ENCODE assay signal across 17 mouse cellular contexts in the genomic region with DNA sequence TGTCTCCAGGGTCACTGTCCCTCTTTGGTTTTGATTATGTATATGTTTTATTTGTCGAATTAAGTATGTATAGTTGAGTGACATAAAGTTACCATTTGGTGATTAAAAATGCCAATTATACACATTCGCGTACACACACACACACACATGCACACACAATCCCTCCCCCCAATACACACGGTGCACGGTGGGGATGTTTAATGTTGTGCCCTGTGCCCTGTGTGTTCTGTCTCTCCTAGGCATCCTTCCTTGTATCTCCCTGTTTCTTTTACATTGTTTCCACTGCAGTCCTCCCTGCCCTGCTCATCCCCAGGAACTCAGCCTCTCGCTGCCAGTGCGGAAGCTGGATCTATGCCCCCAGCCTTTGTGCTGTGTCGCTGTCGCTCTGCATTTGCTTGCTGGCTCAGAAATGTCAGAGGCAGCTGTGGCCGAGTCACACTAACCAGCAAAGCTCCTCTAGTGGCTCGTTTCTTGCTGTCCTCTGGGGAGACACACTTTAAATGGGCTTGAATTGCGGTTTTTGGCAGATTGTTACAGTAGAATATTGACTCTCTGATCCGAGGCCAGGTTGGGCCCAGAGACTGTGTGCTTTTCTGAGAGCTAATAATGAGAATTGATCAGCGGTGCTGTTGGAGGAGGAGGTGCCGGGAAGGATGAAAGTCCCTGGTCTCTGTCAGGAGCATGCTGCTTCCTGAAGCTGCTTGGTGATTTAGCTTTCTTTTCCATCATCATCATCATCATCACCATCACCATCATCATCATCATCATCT. TPM values are rescaled to one million over a fixed set of nuclear protein-coding genes. Genes with fewer than 3 reads are reported as not detected.
DNase-seq lines count a peak whose midpoint lies in the region; ATAC-seq and TF ChIP-seq lines count a peak whose summit lies in the region.
"Had no signal": no experiment of that assay in that cellular context is flagged by ENCODE, and none has a peak within 500 bp of the region (broad histone marks: within the 10 kb centered on the region; RNA-seq: fewer than 3 reads in every experiment).

No protein-coding gene starts in this region.

- TF ChIP-seq CTCF in liver, adult 2 months (IDR thresholded peaks at IDR 0.05; ENCODE audit: low read depth, low read length) = no peak

- WGBS in embryonic facial prominence, embryonic 14.5 days = 54% methylated on average over 15 of the region's 15 CpGs
- 65% methylated on average over 15 of the region's 15 CpGs for WGBS in embryonic facial prominence, embryonic 10.5 days
- 51% methylated on average over 15 of the region's 15 CpGs for WGBS in liver, adult 2 months
- WGBS in liver, embryonic 12.5 days (ENCODE audit: insufficient replicate concordance) = 59% methylated on average over 15 of the region's 15 CpGs

- H3K27me3 ChIP-seq in embryonic facial prominence, embryonic 14.5 days (replicated peaks; ENCODE audit: control insufficient read depth, insufficient read depth, low read length) = no peaks in the 10 kb centered on the region
- no peaks in the 10 kb centered on the region for H3K27me3 ChIP-seq in embryonic facial prominence, embryonic 10.5 days (replicated peaks; ENCODE audit: low read depth, poor library complexity, severe bottlenecking)
- no peaks in the 10 kb centered on the region; the same call in 1 of the 2 replicates for H3K27me3 ChIP-seq in liver, adult 2 months (ENCODE audit: control insufficient read depth, insufficient read depth, low read length)
- no peaks in the 10 kb centered on the region for H3K27me3 ChIP-seq in liver, embryonic 12.5 days (replicated peaks)

- H3K4me3 ChIP-seq in embryonic facial prominence, embryonic 14.5 days (ENCODE audit: low read depth, low read length) = no peak overlapping the region
- no peak overlapping the region for H3K4me3 ChIP-seq in embryonic facial prominence, embryonic 10.5 days
- no peak overlapping the region for H3K4me3 ChIP-seq in liver, adult 2 months (ENCODE audit: insufficient read depth, low read depth, low read length)
- no peak overlapping the region for H3K4me3 ChIP-seq in liver, embryonic 12.5 days

- DNase-seq in embryonic facial prominence, embryonic 14.5 days (ENCODE audit: low spot score) = peak; percentile 30
- no peak for DNase-seq in embryonic facial prominence, embryonic 10.5 days (ENCODE audit: low spot score)
- peak; percentile 2 for DNase-seq in liver, adult 2 months (ENCODE audit: extremely low read depth, low read depth, low spot score)
- DNase-seq in layer of hippocampus, postnatal 36 days = peak; percentile 7 to 22
- peak; percentile 70 for DNase-seq in retina, embryonic 14.5 days (ENCODE audit: low spot score)
- no peak for DNase-seq in thymus, adult 18-20 months
- no peak for DNase-seq in heart, adult 18-20 months
- DNase-seq: adrenal gland, postnatal 36 days; cerebellum, adult 11-12 months; kidney, postnatal 14 days; lung, postnatal 36 days; thymus, adult 2 months had no signal

- no peak for TF ChIP-seq POLR2A in liver, adult 2 months (IDR thresholded peaks at IDR 0.05; ENCODE audit: extremely low read depth, insufficient read depth, low read length)

- H3K4me1 ChIP-seq in embryonic facial prominence, embryonic 14.5 days (ENCODE audit: control insufficient read depth, insufficient read depth, low read length) = no peaks in the 10 kb centered on the region
- H3K4me1 ChIP-seq in embryonic facial prominence, embryonic 10.5 days = no peaks in the 10 kb centered on the region
- H3K4me1 ChIP-seq in liver, adult 2 months (ENCODE audit: control insufficient read depth, insufficient read depth, low read length) = no peaks in the 10 kb centered on the region
- no peaks in the 10 kb centered on the region for H3K4me1 ChIP-seq in liver, embryonic 12.5 days

- H3K4me2 ChIP-seq in embryonic facial prominence, embryonic 14.5 days (ENCODE audit: low read depth, low read length) = no peak overlapping the region
- H3K4me2 ChIP-seq in liver, embryonic 12.5 days = no peak overlapping the region

- no peaks in the 10 kb centered on the region for H3K36me3 ChIP-seq in embryonic facial prominence, embryonic 14.5 days (ENCODE audit: control insufficient read depth, insufficient read depth, low read length)
- no peaks in the 10 kb centered on the region for H3K36me3 ChIP-seq in embryonic facial prominence, embryonic 10.5 days (replicated peaks)
- H3K36me3 ChIP-seq in liver, adult 2 months (ENCODE audit: control insufficient read depth, insufficient read depth, low read length) = no peaks in the 10 kb centered on the region
- H3K36me3 ChIP-seq in liver, embryonic 12.5 days = no peaks in the 10 kb centered on the region

- no peak overlapping the region for H3K9ac ChIP-seq in embryonic facial prominence, embryonic 14.5 days (ENCODE audit: low read depth, low read length)
- no peak overlapping the region for H3K9ac ChIP-seq in liver, adult 2 months (ENCODE audit: low read depth, low read length)
- H3K9ac ChIP-seq in liver, embryonic 12.5 days = no peak overlapping the region
- H3K9ac ChIP-seq: liver, embryonic 14.5 days had no signal

- no peaks in the 10 kb centered on the region for H3K79me2 ChIP-seq in liver, adult 2 months (ENCODE audit: control insufficient read depth, insufficient read depth, low read length)

- ATAC-seq in embryonic facial prominence, embryonic 14.5 days (ENCODE audit: low read depth) = no peak
- ATAC-seq in liver, embryonic 12.5 days = no peak

- H3K27ac ChIP-seq in embryonic facial prominence, embryonic 14.5 days (replicated peaks; ENCODE audit: low read depth, low read length) = no peak overlapping the region
- no peak overlapping the region for H3K27ac ChIP-seq in embryonic facial prominence, embryonic 10.5 days (replicated peaks)
- H3K27ac ChIP-seq in liver, adult 2 months (replicated peaks; ENCODE audit: insufficient read depth, low read depth, low read length) = no peak overlapping the region
- no peak overlapping the region for H3K27ac ChIP-seq in liver, embryonic 12.5 days
- H3K27ac ChIP-seq: liver, embryonic 14.5 days had no signal

- H3K9me3 ChIP-seq in embryonic facial prominence, embryonic 14.5 days (ENCODE audit: control insufficient read depth, low read length) = no peaks in the 10 kb centered on the region
- H3K9me3 ChIP-seq in embryonic facial prominence, embryonic 10.5 days = no peaks in the 10 kb centered on the region
- no peaks in the 10 kb centered on the region for H3K9me3 ChIP-seq in liver, embryonic 12.5 days (replicated peaks)

RNA-seq across cellular contexts. Expression of gene Nfkbia, which starts 34.7 kb away (rescaled TPM):
- 101 and 102 TPM in 2 replicates for polyA plus RNA-seq in embryonic facial prominence, embryonic 14.5 days (2014; fragmentation: Nextera tagmentation; extraction: Ambion mirVana)
- polyA plus RNA-seq in embryonic facial prominence, embryonic 10.5 days (2016; fragmentation: Nextera tagmentation; extraction: Ambion mirVana) = 44.6 and 55.2 TPM in 2 replicates
- total RNA-seq in liver, adult 2 months (2014; rRNA removed) = 85.6 and 110 TPM in 2 replicates
- polyA plus RNA-seq in liver, adult 2 months (2012; rRNA removed) = 75.3 and 76.4 TPM in 2 replicates
- polyA plus RNA-seq in liver, embryonic 12.5 days (2016; fragmentation: Nextera tagmentation; extraction: Ambion mirVana) = 14.5 and 15.7 TPM in 2 replicates
- 10 to 100 TPM; 36.5 to 44.3 TPM for total RNA-seq in layer of hippocampus, postnatal 36 days (2021)
- total RNA-seq in heart, adult 18-20 months (2021) = 10 to 100 TPM; 59.5 to 74.3 TPM

RNA-seq across cellular contexts. Expression of gene Aldoart2, which starts 37.9 kb away (rescaled TPM):
- polyA plus RNA-seq in embryonic facial prominence, embryonic 14.5 days (2014; fragmentation: Nextera tagmentation; extraction: Ambion mirVana) = not detected in 2 replicates
- not detected in 2 replicates for polyA plus RNA-seq in embryonic facial prominence, embryonic 10.5 days (2016; fragmentation: Nextera tagmentation; extraction: Ambion mirVana)
- not detected in 2 replicates for total RNA-seq in liver, adult 2 months (2014; rRNA removed)
- not detected in 2 replicates for polyA plus RNA-seq in liver, adult 2 months (2012; rRNA removed)
- polyA plus RNA-seq in liver, embryonic 12.5 days (2016; fragmentation: Nextera tagmentation; extraction: Ambion mirVana) = not detected in 2 replicates
- total RNA-seq in layer of hippocampus, postnatal 36 days (2021) = under 1 TPM in 1 of 2 experiments, not detected in 1; 0.35 TPM
- not detected for total RNA-seq in heart, adult 18-20 months (2021)
- total RNA-seq: adrenal gland, postnatal 36 days; gastrocnemius, postnatal 4 days; left cerebral cortex, postnatal 14 days had no signal
- polyA plus RNA-seq: intestine, embryonic 14.5 days; liver, embryonic 14.5 days had no signal

Comparison
In these comparisons a context has a peak if more than half of its experiments do, and no peak if none do; other contexts are left out.
1. DNase-seq: peak in embryonic facial prominence, embryonic 14.5 days (single experiment), liver, adult 2 months (single experiment), layer of hippocampus, postnatal 36 days (2 of 2) and retina, embryonic 14.5 days (single experiment); none in embryonic facial prominence, embryonic 10.5 days (single experiment), thymus, adult 18-20 months (0 of 2) and heart, adult 18-20 months (0 of 2).